Mouse (Mus musculus) A20 (cell line): ENCODE results near the gene Kcnc1.

ENCODE experiments used
- DNase-seq: peaks from one replicate; pipeline ENCODE4 v3.0.0-alpha.2; 2011; ENCODE audit warnings: low read depth, low spot score

The Kcnc1 gene

GRCm38 (mm10) chr7:46421535-46421934, 25.2 kb downstream of the Kcnc1 start:
- no peak for DNase-seq

- DNase-seq = no peak
Observed at GRCm38 (mm10) chr7:46422052-46422763, 25.9 kb downstream of the Kcnc1 start.

GRCm38 (mm10) chr7:46422764-46423412, 26.6 kb downstream of the Kcnc1 start:
- DNase-seq = peak; percentile 82

DNA sequence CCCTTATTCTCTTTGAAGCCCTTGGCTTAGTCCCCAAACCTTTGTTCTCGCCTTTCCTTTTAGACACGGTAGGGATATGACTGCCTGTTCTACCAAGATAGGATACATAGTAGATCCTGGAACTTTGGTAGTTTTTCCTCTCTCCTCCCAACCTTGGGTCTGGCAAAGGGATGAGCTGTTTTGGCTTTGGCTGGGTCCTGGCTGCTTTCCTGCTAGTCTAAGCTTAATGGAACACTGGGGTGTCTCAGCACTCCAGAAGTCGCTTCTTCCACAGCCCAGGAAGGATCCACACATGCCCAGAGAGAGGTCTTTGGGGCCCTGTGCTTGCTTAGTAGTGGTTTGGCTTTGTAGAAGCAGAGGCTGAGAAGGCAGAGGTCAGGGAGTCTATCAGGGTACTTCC, 27.7 kb downstream of the Kcnc1 start:
- no peak for DNase-seq

DNA sequence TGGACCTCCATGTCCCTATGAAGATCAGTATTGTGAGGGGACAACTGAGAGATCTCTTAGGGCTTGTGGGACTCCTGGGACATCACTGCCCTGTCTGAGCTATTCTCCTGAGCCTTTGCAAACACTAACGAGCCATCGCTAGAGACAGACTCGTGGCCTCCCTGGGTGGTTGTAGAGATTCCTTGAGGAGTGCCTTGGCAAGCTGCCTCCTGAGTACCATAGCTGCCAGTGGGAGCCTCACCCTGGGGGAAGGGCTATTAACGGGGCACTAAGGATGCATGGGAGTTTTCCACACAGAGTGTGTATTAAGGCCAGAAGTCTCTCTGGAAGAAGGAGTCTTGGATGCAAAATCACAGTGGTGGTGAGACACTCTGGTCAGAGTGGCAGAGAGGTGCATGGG, 28.7 kb downstream of the Kcnc1 start:
- no peak for DNase-seq

DNA sequence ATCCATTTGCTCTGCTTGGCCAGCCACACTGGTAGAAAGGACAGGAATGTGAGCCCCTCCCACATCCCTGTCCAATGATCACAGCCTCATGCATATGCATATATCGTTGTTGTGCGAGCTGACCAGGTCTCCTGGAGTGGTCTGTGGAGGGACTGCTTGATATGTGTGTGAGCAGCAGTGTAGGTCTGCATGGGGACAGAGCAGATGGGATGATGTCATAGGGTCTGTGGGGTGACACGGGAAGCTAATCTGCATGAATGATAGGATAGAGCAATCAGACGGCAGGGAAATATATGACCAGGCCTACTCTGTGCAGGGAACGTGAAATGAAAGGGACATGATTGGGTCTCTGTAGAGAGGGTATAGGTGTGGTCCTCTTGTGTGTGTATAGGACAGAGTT, 37.6 kb downstream of the Kcnc1 start:
- no peak for DNase-seq

GRCm38 (mm10) chr7:46435833-46436232, 39.5 kb downstream of the Kcnc1 start:
- no peak for DNase-seq

DNA sequence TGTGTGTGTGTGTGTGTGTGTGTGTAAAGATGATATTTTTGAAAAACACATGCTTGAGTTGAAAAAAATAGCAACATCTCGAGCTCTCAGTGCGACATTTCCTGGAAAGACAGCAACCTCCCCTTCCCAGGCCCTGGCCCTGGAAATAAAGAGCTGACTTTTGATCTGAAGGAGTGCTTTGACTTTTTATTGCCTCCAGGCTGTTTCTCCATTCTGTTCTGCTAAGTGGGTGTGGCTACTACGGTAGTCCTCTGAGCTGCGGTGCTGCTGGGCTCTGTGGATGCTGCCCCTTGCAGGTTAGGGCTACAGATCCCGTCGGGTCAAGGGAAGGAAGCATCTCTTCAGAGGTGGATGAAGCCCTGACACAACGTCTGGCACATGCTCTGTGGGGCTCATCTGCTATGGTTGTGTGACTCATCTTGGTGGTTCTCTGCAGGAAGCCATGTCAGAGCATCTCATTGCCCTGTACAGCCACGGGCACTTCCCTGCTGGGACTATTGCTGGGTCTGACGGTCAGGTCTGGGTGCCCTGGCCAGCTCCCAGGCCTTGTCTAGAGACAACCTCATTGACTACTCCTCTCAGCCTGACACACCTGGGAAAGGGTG, 42.3 kb downstream of the Kcnc1 start:
- DNase-seq = no peak

GRCm38 (mm10) chr7:46443163-46443562, 46.9 kb downstream of the Kcnc1 start:
- DNase-seq = no peak

DNA sequence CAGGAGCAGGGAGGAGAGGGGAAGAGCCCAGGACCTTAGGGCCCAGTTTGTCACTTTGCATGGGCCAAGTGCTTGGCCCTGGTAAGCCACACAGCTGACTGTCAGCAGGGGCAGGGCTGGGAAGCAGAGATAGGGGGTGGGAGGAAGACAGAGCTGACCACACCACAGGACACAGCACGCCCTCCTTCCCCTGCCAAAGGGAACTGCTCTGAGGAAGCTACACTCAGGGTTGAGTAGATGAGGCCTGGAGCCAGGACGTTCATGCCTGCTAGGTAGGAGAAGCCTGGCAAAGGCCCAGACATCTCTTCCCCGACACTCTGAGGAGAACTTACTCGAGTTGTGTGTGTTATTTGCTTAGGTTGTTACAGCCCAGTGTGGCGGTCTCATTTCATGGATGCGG, 49.6 kb downstream of the Kcnc1 start:
- no peak for DNase-seq

- no peak for DNase-seq
Observed at GRCm38 (mm10) chr7:46447473-46448165, 51.3 kb downstream of the Kcnc1 start.

- DNase-seq = no peak
Observed at GRCm38 (mm10) chr7:46448922-46449645, 52.8 kb downstream of the Kcnc1 start.

DNA sequence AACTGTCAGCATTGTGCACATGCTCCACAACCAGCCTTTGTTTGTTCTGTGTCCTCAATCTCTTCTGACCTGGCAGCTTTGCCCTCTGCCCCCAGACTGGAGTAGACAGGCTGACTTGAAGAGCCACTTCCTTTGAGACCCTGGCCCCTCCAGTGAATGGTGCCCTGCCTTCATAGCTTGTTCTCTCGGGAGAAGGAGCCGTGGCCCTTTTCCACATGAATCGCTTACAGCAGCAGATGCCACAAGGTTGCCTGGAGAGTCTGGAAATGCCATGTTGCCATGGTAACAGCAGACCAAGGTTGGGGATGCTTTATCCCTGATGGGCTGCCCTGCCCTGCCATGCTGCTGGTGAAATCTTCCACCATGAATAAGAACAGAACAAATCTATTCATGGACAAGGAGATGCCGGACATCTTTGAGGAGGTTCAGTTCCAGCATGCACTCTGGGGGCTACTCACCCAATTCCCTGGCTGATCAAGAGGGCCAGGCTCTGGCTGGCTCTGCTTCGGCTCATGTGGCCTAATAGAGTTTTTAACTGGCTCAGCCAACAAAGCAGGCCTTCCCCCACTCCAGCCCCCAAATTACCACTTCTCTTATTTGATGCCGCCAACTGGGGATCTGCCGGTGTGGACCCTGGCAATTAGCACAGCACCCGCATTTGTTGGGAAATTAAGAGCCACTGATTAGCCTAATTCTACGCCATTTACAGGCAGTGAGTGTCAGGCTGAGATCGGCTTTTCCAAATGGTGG, 57.8 kb downstream of the Kcnc1 start:
- DNase-seq = no peak

DNA sequence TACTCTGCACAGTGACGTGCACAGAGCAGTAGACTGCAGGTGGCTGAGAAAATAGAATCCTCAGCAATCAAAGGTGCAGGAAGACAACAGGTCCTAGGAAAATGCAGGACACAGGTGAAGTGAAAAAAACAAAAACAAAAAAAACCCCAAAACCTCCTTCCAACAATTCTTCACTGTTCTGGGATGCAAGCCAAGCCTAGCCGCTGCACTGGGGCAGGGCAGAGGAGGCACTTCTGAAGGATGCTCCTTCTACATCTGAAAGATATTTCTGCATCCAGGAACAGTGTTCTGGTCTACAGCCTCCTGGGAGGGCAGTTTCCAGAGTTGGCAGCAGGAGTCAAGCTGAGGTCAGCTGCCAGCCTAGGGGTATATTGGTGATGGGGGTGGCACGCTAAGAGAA, 61.6 kb downstream of the Kcnc1 start:
- DNase-seq = no peak

GRCm38 (mm10) chr7:46459200-46459599, 62.9 kb downstream of the Kcnc1 start:
- DNase-seq = no peak

- DNase-seq = no peak
Observed at GRCm38 (mm10) chr7:46459605-46460245, 63.4 kb downstream of the Kcnc1 start.

DNA sequence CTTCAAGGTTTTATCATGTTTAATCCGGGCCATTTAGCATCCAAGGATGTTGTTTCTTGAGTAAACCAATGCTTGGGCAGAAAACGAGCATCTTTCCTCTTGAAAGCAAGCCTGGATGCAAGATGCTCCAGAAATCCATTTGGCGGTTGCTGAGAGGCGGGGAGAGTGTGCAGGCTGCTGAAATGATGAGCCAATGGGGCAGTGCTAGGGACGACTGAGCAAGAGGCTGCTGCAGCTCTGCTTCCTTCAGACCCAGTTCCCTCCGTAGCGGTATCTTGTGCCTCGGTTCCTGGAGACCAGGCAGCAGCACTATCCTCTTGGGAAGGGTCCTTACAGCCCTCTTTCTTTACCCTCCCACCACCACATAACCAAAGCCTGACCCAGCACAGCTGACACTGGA, 66.0 kb downstream of the Kcnc1 start:
- DNase-seq = no peak

DNA sequence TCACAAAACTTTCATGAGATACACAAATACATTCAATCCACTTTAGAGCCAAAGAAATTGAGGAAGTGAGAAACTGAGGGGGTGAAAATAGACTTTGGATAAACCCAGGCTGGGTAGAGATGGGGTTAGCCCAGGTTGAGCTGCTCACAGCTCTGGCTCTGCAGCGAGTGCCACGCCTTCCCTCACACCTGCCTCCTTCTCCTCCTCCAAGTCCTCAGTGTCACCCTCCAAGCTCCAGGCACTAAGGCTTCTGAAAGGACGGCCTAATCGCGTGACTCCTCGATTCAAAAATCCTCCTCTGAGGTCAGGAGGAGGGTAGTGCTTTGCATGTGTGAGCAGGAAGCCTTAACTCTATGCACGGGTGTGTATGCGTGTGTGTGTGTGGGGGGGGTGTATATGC, 66.8 kb downstream of the Kcnc1 start:
- peak; percentile 82 for DNase-seq

- no peak for DNase-seq
Observed at GRCm38 (mm10) chr7:46466422-46466981, 70.2 kb downstream of the Kcnc1 start.

DNA sequence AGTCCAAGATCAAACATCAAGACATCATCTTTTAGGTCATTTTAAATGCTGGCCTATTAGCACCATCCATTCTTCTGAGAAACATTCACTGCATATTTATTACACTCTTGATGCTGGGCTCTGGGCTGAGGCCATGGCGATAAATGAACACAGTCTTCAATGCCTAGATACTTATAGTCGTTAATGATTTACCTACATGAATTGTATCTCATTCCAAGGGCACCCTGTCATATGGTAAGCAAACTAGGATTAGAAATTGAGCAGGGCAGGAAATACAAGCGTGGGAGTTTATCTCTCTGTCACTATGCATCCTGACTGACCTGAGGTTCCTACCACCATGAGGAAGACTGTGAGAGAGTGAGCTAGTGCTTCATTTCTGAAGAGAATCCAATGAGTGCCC, 73.2 kb downstream of the Kcnc1 start:
- no peak for DNase-seq
